Mouse (Mus musculus) liver, embryonic 12.5 days (tissue): ENCODE results near the gene Klk4. TPM values are rescaled to one million over a fixed set of nuclear protein-coding genes. Genes with fewer than 3 reads are reported as not detected.

Experiments
- ATAC-seq: fragments of 200-750 bp; cut with Nextera tagmentation; 2 replicates; pipeline ENCODE4 v1.8.0; 2017; ENCODE audit warnings: moderate number of reproducible peaks, mild to moderate bottlenecking, moderate library complexity
- H3K27ac ChIP-seq: fragments of 300-500 bp; sonication (generic); 2 replicates; pipeline ENCODE4 v1.5.1; 2016; ENCODE audit warnings: mild to moderate bottlenecking
- H3K27me3 ChIP-seq: fragments of 300-500 bp; sonication (generic); replicated peaks from 2 replicates; pipeline ENCODE4 v1.6.1; 2016; ENCODE audit warnings: mild to moderate bottlenecking, moderate library complexity
- H3K36me3 ChIP-seq: fragments of 300-500 bp; sonication (generic); 2 replicates; pipeline ENCODE4 v1.6.1; 2016; ENCODE audit warnings: mild to moderate bottlenecking, moderate library complexity
- H3K4me1 ChIP-seq: fragments of 300-500 bp; sonication (generic); 2 replicates; pipeline ENCODE4 v1.6.1; 2016
- H3K4me2 ChIP-seq: fragments of 300-500 bp; sonication (generic); 2 replicates; pipeline ENCODE4 v1.6.1; 2016; ENCODE audit warnings: mild to moderate bottlenecking, moderate library complexity
- H3K4me3 ChIP-seq: fragments of 300-500 bp; sonication (generic); 2 replicates; pipeline ENCODE4 v1.5.1; 2016; ENCODE audit warnings: mild to moderate bottlenecking, moderate library complexity
- H3K9ac ChIP-seq: fragments of 300-500 bp; sonication (generic); 2 replicates; pipeline ENCODE4 v1.6.1; 2016; ENCODE audit warnings: mild to moderate bottlenecking, moderate library complexity
- H3K9me3 ChIP-seq: fragments of 300-500 bp; sonication (generic); replicated peaks from 2 replicates; pipeline ENCODE4 v1.6.1; 2016; ENCODE audit warnings: mild to moderate bottlenecking, moderate library complexity
- WGBS: fragments of 180-500 bp; shearing (Covaris S2); methylation state at CpG from one replicate; pipeline ENCODE4 v1.1.7; 2016; ENCODE audit not compliant: insufficient replicate concordance; 5-methylcytosine and 5-hydroxymethylcytosine counted together
- polyA plus RNA-seq: library from polyadenylated mRNA; unstranded; fragments of >200 nt; fragmentation: Nextera tagmentation; extraction: Ambion mirVana; gene quantifications from 2 replicates; pipeline ENCODE4 v1.2.1, GENCODE M21; 2016

The Klk4 gene
- not detected in 2 replicates for polyA plus RNA-seq

GRCm38 (mm10) chr7:43880912-43881311, at the start of gene Klk4:
Gene Klk4, plus strand, starts transcription at chr7:43881160.
- H3K36me3 ChIP-seq = no peaks in the 10 kb centered on the region
- no peak within 1 kb of the TSS for H3K27ac ChIP-seq
- no peak for ATAC-seq
- WGBS = 22% methylated on average over 3 of the region's 3 CpGs
- no peak within 1 kb of the TSS for H3K4me2 ChIP-seq
- H3K9ac ChIP-seq = no peak within 1 kb of the TSS
- H3K9me3 ChIP-seq = no peaks in the 10 kb centered on the region
- no peak within 1 kb of the TSS for H3K4me3 ChIP-seq
- H3K27me3 ChIP-seq = peaks cover 7% of the 10 kb centered on the region
- H3K4me1 ChIP-seq = no peaks in the 10 kb centered on the region

GRCm38 (mm10) chr7:43841701-43842100, 39.3 kb upstream of the Klk4 start, which contains the start of gene Klk5:
Gene Klk5, plus strand, starts transcription at chr7:43841971.
- Histone ChIP-seq H3K9ac (no peak within 1 kb of the TSS), H3K27ac (no peak within 1 kb of the TSS), H3K4me1 (no peaks in the 10 kb centered on the region), H3K4me3 (no peak within 1 kb of the TSS), H3K4me2 (no peak within 1 kb of the TSS), H3K9me3 (no peaks in the 10 kb centered on the region), H3K36me3 (no peaks in the 10 kb centered on the region), H3K27me3 (no peaks in the 10 kb centered on the region)
- ATAC-seq = no peak
- WGBS = 45% methylated on average over 3 of the region's 3 CpGs

DNA sequence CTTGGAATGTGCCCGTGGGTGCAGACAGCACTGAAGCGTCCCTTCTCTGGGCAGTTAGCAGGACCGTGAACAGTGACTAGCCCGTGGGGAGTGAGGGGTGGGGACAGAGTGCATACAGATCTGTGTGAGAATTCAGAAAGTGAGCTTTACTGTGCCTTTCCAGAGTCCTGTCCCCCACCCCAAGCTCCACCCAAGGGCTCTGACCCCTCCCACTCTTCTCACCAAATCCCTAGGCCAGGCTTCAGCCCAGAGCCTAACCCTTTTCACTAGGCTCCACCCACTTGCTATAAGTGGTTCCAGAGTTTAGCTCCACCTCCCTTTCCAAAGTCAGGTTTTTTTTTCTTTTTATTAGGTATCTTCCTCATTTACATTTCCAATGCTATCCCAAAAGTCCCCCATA, 37.2 kb upstream of the Klk4 start:
- no peak overlapping the region for H3K27ac ChIP-seq
- WGBS = 70% methylated on average over 4 of the region's 4 CpGs
- no peaks in the 10 kb centered on the region for H3K36me3 ChIP-seq
- ATAC-seq = no peak
- no peak overlapping the region for H3K9ac ChIP-seq
- H3K4me3 ChIP-seq = no peak overlapping the region
- H3K4me1 ChIP-seq = no peaks in the 10 kb centered on the region
- H3K27me3 ChIP-seq = no peaks in the 10 kb centered on the region
- H3K4me2 ChIP-seq = no peak overlapping the region
- H3K9me3 ChIP-seq = no peaks in the 10 kb centered on the region

DNA sequence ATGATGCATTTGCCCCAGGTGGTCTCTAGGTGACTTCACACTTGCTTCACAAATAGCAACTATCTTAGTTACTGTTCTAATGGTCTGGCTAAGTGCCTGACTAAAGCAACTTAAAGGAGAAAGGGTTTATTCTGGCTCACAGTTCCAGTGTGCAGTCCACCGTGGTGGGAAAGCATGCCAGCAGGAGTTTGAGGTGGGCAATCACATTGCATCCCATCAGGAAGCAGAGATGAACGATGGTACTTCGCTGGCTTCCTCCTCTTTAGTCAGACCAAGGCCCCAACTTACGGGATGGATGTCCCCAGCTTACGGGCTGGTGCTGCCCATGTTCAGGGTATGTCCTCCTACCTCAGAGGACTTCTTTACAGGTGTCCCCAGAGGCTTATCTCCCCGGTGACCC, 29.3 kb upstream of the Klk4 start:
- H3K9ac ChIP-seq = no peak overlapping the region
- no peaks in the 10 kb centered on the region for H3K9me3 ChIP-seq
- H3K27me3 ChIP-seq = no peaks in the 10 kb centered on the region
- 65% methylated on average over 6 of the region's 6 CpGs for WGBS
- no peaks in the 10 kb centered on the region for H3K4me1 ChIP-seq
- no peak for ATAC-seq
- no peak overlapping the region for H3K27ac ChIP-seq
- H3K4me3 ChIP-seq = no peak overlapping the region
- no peak overlapping the region for H3K4me2 ChIP-seq
- no peaks in the 10 kb centered on the region for H3K36me3 ChIP-seq

- H3K27me3 ChIP-seq = no peaks in the 10 kb centered on the region
- H3K9ac ChIP-seq = no peak overlapping the region
- H3K27ac ChIP-seq = no peak overlapping the region
- 64% methylated on average over 9 of the region's 9 CpGs for WGBS
- H3K4me2 ChIP-seq = no peak overlapping the region
- ATAC-seq = no peak
- no peaks in the 10 kb centered on the region for H3K4me1 ChIP-seq
- no peaks in the 10 kb centered on the region for H3K36me3 ChIP-seq
- H3K9me3 ChIP-seq = no peaks in the 10 kb centered on the region
- no peak overlapping the region for H3K4me3 ChIP-seq
Measured at GRCm38 (mm10) chr7:43854642-43855380, 26.1 kb upstream of the Klk4 start.

GRCm38 (mm10) chr7:43855709-43856108, 25.3 kb upstream of the Klk4 start:
- no peaks in the 10 kb centered on the region for H3K27me3 ChIP-seq
- H3K27ac ChIP-seq = no peak overlapping the region
- H3K9ac ChIP-seq = no peak overlapping the region
- WGBS = 53% methylated on average over 3 of the region's 3 CpGs
- no peak overlapping the region for H3K4me3 ChIP-seq
- no peaks in the 10 kb centered on the region for H3K36me3 ChIP-seq
- no peaks in the 10 kb centered on the region for H3K9me3 ChIP-seq
- H3K4me2 ChIP-seq = no peak overlapping the region
- no peak for ATAC-seq
- H3K4me1 ChIP-seq = no peaks in the 10 kb centered on the region

- Histone ChIP-seq H3K4me3 (no peak overlapping the region), H3K27me3 (no peaks in the 10 kb centered on the region), H3K4me2 (no peak overlapping the region), H3K4me1 (no peaks in the 10 kb centered on the region), H3K36me3 (no peaks in the 10 kb centered on the region), H3K9me3 (no peaks in the 10 kb centered on the region), H3K9ac (no peak overlapping the region), H3K27ac (no peak overlapping the region)
- no peak for ATAC-seq
- 52% methylated on average over 7 of the region's 7 CpGs for WGBS
Measured at GRCm38 (mm10) chr7:43856307-43856706, 24.7 kb upstream of the Klk4 start.

DNA sequence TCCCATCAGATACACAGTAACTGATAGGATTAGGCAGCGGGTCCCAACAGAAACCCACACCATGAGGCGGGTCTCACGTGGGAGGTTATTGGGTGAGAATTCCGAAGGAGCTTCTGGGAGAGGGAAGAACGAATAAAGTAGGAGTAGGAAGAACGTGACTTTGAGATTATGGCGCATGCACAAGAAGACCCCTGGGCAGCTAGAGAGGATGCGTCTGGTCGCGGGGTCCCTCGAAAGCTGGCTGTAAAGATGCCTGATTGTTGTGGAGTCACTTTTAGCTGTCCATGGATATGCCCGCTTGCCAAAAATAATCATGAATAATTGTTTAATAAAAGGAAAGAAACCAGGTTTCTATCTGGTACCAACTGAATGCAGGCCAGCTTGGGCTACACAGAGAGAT, 23.5 kb upstream of the Klk4 start:
- H3K36me3 ChIP-seq = no peaks in the 10 kb centered on the region
- no peaks in the 10 kb centered on the region for H3K4me1 ChIP-seq
- H3K9me3 ChIP-seq = no peaks in the 10 kb centered on the region
- no peaks in the 10 kb centered on the region for H3K27me3 ChIP-seq
- no peak overlapping the region for H3K27ac ChIP-seq
- WGBS = 82% methylated on average over 12 of the region's 12 CpGs
- ATAC-seq = no peak
- no peak overlapping the region for H3K4me3 ChIP-seq
- no peak overlapping the region for H3K9ac ChIP-seq
- H3K4me2 ChIP-seq = no peak overlapping the region

- Histone ChIP-seq H3K36me3 (no peaks in the 10 kb centered on the region), H3K4me3 (no peak overlapping the region), H3K9me3 (no peaks in the 10 kb centered on the region), H3K27ac (no peak overlapping the region), H3K9ac (no peak overlapping the region), H3K4me2 (no peak overlapping the region), H3K27me3 (no peaks in the 10 kb centered on the region), H3K4me1 (no peaks in the 10 kb centered on the region)
- no peak for ATAC-seq
- 71% methylated on average over 8 of the region's 8 CpGs for WGBS
Measured at GRCm38 (mm10) chr7:43860411-43860810, 20.5 kb upstream of the Klk4 start.

DNA sequence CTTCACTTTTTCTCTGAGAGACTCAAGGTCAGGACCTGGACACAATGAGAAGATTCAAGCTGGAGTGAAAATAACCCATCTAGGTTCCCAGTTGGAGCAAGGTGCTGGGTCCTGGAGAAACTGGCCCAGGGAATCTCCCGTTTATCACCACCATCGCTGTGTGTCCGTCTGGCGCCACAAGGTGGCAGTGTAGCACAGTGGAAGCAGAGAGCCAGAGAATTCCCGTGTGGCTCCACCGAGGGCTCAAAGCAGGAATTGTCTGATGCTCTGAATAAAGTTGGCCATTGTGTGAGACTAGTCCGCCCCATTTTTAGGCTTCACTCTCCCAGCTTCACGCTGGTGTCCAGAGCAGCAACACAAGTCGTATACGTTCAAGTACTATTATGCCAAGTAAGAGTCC, 7.7 kb upstream of the Klk4 start:
- Histone ChIP-seq H3K27ac (no peak overlapping the region), H3K27me3 (no peaks in the 10 kb centered on the region; the same call in 1 of the 2 replicates), H3K9ac (no peak overlapping the region), H3K9me3 (no peaks in the 10 kb centered on the region), H3K4me2 (no peak overlapping the region), H3K36me3 (no peaks in the 10 kb centered on the region), H3K4me3 (no peak overlapping the region), H3K4me1 (no peaks in the 10 kb centered on the region)
- WGBS = 6% methylated on average over 10 of the region's 10 CpGs
- ATAC-seq = no peak

DNA sequence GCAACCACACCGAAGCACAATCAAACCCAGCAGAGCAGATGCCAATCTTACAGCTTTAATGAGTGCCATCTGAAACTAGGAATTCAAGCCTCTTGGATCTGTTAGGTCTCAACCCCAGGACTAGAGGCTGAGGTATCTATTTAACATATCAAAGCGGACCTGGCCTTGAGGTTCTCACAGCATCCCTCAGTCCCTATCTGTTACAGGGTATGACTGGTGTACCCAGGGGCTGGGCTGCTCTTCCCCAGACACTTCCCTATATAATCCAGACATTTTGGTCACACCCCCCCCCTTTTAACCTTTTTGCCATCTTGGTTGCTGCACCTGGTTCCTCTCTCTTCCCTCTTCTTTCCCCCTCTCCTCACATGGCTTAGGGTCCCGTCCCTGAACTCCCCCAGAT, 7.3 kb upstream of the Klk4 start:
- Histone ChIP-seq H3K4me1 (no peaks in the 10 kb centered on the region), H3K9me3 (no peaks in the 10 kb centered on the region), H3K27ac (no peak overlapping the region), H3K9ac (no peak overlapping the region), H3K4me2 (no peak overlapping the region), H3K4me3 (no peak overlapping the region), H3K27me3 (no peaks in the 10 kb centered on the region; the same call in 1 of the 2 replicates), H3K36me3 (no peaks in the 10 kb centered on the region)
- WGBS = 58% methylated on average over 3 of the region's 3 CpGs
- no peak for ATAC-seq

DNA sequence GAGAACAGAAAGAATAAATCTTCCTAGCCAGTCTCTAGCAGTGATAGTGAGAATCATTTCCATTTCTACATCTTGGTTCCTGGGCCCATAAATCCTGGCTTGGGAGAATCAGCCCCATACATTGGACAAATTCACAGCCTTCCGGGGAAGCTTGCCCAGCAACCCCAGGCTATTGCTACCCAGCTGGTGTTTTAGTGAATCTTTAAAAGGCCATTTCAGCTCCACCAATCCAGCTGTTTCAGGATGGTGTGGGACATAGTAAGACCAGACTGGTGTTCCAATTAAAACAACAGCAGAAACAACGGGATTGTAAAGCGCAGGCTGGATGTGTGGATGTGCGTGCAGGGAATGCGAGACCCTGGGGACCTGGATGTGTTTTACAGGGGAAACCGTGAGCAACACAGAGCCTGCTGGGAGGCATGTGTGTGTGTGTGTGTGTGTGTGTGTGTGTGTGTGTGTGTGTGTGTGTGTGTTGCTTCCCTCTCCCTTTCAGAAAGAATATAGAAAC, 6.0 kb upstream of the Klk4 start:
- H3K4me1 ChIP-seq = no peaks in the 10 kb centered on the region
- H3K4me3 ChIP-seq = no peak overlapping the region
- no peaks in the 10 kb centered on the region for H3K9me3 ChIP-seq
- no peaks in the 10 kb centered on the region; the same call in 1 of the 2 replicates for H3K27me3 ChIP-seq
- WGBS = 73% methylated on average over 6 of the region's 6 CpGs
- H3K27ac ChIP-seq = no peak overlapping the region
- ATAC-seq = no peak
- H3K36me3 ChIP-seq = no peaks in the 10 kb centered on the region
- H3K4me2 ChIP-seq = no peak overlapping the region
- H3K9ac ChIP-seq = no peak overlapping the region

- no peak for ATAC-seq
- Histone ChIP-seq H3K4me2 (no peak overlapping the region), H3K9me3 (no peaks in the 10 kb centered on the region), H3K9ac (no peak overlapping the region), H3K27ac (no peak overlapping the region), H3K4me3 (no peak overlapping the region), H3K4me1 (no peaks in the 10 kb centered on the region), H3K36me3 (no peaks in the 10 kb centered on the region), H3K27me3 (no peaks in the 10 kb centered on the region; the same call in 1 of the 2 replicates)
- WGBS = 67% methylated on average over 4 of the region's 4 CpGs
Measured at GRCm38 (mm10) chr7:43876444-43876843, 4.5 kb upstream of the Klk4 start.
